Mouse (Mus musculus): ENCODE results near the gene Hspa1l. TPM values are rescaled to one million over a fixed set of nuclear protein-coding genes. Genes with fewer than 3 reads are reported as not detected.
A peak's percentile ranks its signal among the peaks of the same experiment; 100 is the strongest.
"Not testable (repeated sequence)": the region's sequence is repeated elsewhere in the genome, so short reads cannot be mapped to it uniquely, and the experiment has no call there.

Gene Hspa1l
- polyA plus RNA-seq, 1 experiment, result 0.25 TPM

DNA sequence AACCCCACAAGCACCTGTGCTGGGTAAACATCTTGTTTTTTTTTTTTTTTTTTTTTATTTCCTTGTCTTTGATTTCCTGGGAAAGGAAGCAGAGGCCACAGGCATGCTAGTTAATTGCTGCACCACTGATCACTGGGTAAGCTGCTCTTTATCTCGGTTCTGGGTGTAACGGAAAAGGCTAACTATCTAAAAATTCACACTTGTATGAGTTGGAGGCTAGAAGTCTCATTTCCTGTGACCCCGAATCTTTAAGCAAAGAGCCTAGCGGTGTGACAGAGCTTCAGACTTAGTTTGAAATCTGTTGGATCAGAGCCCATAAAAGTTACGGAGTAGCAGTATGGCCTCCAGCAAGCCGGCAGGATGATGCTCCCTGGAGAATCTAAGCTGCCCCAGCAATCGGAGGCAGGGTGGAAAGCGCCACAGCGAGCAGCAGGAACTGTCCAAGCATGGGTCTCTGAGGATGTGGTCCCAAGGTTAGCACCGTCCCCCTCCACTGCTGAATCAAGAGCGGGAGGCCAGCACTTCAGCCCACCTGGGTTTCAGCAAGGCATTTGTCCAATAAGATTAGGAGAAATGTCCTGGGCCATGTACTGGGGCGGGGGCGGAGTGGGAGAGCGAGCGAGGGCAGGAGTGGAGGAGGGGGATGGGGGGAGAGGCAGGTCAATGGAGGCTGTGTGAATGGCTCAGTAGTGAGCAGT lies 31.0 kb upstream of the Hspa1l start:
- Histone ChIP-seq H3K9ac (ENCODE audit: low read depth, poor library complexity, severe bottlenecking) (peak overlapping the region; percentile 10), H3K4me3 (ENCODE audit: low read depth, low read length) (peak overlapping the region; percentile 42), H3K27ac (ENCODE audit: insufficient read depth, low read length) (peak overlapping the region; percentile 0; the same call in 1 of the 2 replicates), H3K4me1 (ENCODE audit: control insufficient read depth, insufficient read depth, low read length) (no peaks in the 10 kb centered on the region), H3K27me3 (ENCODE audit: control insufficient read depth, insufficient read depth, low read length, poor library complexity, severe bottlenecking) (no peaks in the 10 kb centered on the region), H3K36me3 (ENCODE audit: control insufficient read depth, insufficient read depth, low read length, poor library complexity, severe bottlenecking) (no peaks in the 10 kb centered on the region), H3K9me3 (replicated peaks; ENCODE audit: control insufficient read depth, insufficient read depth, low read length, poor library complexity, severe bottlenecking) (no peaks in the 10 kb centered on the region)
- TF ChIP-seq EP300 (IDR thresholded peaks at IDR 0.05; ENCODE audit: insufficient read depth, low read depth, low read length), result no peak
- TF ChIP-seq POLR2A (IDR thresholded peaks at IDR 0.05; ENCODE audit: insufficient read depth, low read length), result no peak
- TF ChIP-seq CTCF (IDR thresholded peaks at IDR 0.05; ENCODE audit: low read depth, low read length), result no peak

DNA sequence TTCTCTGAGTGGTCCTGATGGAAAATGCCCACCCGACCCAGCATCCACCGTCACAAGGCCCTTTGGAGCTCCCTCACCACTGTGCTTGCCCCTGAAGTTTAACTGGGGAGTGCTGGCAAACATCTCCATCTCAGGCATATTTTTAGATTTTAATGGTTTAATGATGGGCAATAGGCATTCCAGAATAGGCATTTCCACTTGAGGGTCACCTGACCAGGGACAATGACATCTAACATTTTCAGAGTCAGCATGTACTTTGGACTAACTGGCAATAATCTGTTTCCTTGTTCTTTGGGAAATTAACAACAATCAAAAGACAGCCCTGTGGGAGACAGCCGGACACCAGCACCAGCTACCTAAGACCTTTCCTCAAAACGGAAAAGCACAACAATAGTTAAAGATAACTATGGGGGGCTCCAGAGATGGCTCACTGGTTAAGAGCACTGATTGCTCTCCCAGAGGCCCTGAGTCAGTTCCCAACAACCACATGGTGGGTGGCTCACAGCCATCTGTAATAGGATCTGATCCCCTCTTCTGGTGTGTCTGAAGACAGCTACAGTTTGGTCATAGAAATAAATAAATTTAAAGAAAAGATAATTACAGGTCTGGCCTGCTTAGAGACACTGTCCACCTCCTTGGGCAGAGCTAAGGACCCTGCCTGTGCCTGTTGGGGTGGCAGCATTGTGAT lies 29.2 kb upstream of the Hspa1l start:
- no peaks in the 10 kb centered on the region for H3K36me3 ChIP-seq (ENCODE audit: control insufficient read depth, insufficient read depth, low read length, poor library complexity, severe bottlenecking)
- no peak overlapping the region for H3K4me3 ChIP-seq (ENCODE audit: low read depth, low read length)
- H3K27ac ChIP-seq (ENCODE audit: insufficient read depth, low read length), result no peak overlapping the region
- H3K27me3 ChIP-seq (ENCODE audit: control insufficient read depth, insufficient read depth, low read length, poor library complexity, severe bottlenecking), result no peaks in the 10 kb centered on the region
- H3K9me3 ChIP-seq (replicated peaks; ENCODE audit: control insufficient read depth, insufficient read depth, low read length, poor library complexity, severe bottlenecking), result no peaks in the 10 kb centered on the region
- no peak overlapping the region for H3K9ac ChIP-seq (ENCODE audit: low read depth, poor library complexity, severe bottlenecking)
- no peaks in the 10 kb centered on the region for H3K4me1 ChIP-seq (ENCODE audit: control insufficient read depth, insufficient read depth, low read length)
- no peak for TF ChIP-seq POLR2A (IDR thresholded peaks at IDR 0.05; ENCODE audit: insufficient read depth, low read length)
- TF ChIP-seq EP300 (IDR thresholded peaks at IDR 0.05; ENCODE audit: insufficient read depth, low read depth, low read length), result no peak
- TF ChIP-seq CTCF (IDR thresholded peaks at IDR 0.05; ENCODE audit: low read depth, low read length), result no peak

DNA sequence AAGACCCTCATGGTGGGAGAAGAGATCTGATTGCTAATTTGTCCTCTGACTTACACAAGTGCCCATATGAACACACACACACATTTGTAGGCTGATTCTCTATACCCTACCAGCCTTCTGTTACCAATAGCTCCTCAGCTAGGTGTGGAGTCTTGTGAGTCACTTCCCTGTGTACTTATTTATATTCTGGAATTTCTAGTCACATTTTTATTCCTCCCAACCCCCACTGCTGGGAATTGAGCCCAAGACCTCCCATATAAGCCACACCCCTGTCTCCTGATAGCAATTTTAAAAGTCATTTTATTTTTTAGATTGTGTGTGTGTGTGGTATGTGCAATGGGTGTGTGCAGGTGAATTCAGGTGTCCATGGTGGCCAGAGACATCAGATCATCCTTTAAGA lies 28.1 kb upstream of the Hspa1l start:
- H3K27me3 ChIP-seq (ENCODE audit: control insufficient read depth, insufficient read depth, low read length, poor library complexity, severe bottlenecking), result no peaks in the 10 kb centered on the region
- H3K36me3 ChIP-seq (ENCODE audit: control insufficient read depth, insufficient read depth, low read length, poor library complexity, severe bottlenecking), result peaks cover under 1% of the 10 kb centered on the region; the same call in 1 of the 2 replicates
- H3K4me1 ChIP-seq (ENCODE audit: control insufficient read depth, insufficient read depth, low read length), result no peaks in the 10 kb centered on the region
- H3K4me3 ChIP-seq (ENCODE audit: low read depth, low read length), result no peak overlapping the region
- H3K9me3 ChIP-seq (replicated peaks; ENCODE audit: control insufficient read depth, insufficient read depth, low read length, poor library complexity, severe bottlenecking), result no peaks in the 10 kb centered on the region
- H3K9ac ChIP-seq (ENCODE audit: low read depth, poor library complexity, severe bottlenecking), result no peak overlapping the region
- TF ChIP-seq EP300 (IDR thresholded peaks at IDR 0.05; ENCODE audit: insufficient read depth, low read depth, low read length), result no peak
- no peak for TF ChIP-seq CTCF (IDR thresholded peaks at IDR 0.05; ENCODE audit: low read depth, low read length)
- no peak for TF ChIP-seq POLR2A (IDR thresholded peaks at IDR 0.05; ENCODE audit: insufficient read depth, low read length)
- H3K27ac ChIP-seq (ENCODE audit: insufficient read depth, low read length), result no peak overlapping the region

DNA sequence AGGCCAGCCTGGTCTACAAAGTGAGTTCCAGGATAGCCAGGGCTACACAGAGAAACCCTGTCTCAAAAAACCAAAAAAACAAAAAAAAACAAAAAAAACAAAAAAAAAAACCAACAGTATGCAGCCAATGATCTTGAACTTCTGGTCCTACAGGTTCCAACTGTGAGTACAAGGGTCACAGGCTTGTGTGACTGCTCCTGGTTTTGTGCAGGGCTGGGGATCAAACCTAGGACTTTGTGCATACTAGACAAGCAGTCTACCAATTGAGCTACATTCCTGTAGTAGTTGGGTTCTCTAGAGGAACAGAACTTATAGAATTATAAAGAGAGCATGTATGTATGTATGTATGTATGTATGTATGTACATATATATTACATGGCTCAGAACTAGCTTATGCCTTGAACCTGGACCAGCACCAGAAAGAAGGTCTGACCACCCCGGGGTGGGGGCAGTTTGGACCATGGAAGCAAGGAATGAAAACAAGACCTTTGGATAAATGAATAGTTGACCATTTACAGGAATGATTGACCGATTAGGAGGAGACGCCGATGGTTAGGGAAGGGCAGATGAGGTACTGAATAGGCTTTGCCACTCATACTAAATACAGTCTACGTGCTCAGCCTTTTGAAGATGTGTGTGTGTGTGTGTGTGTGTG lies 25.9 kb upstream of the Hspa1l start:
- H3K4me3 ChIP-seq (ENCODE audit: low read depth, low read length), result no peak overlapping the region
- H3K9me3 ChIP-seq (replicated peaks; ENCODE audit: control insufficient read depth, insufficient read depth, low read length, poor library complexity, severe bottlenecking), result no peaks in the 10 kb centered on the region
- no peak overlapping the region for H3K9ac ChIP-seq (ENCODE audit: low read depth, poor library complexity, severe bottlenecking)
- H3K4me1 ChIP-seq (ENCODE audit: control insufficient read depth, insufficient read depth, low read length), result no peaks in the 10 kb centered on the region
- no peak overlapping the region for H3K27ac ChIP-seq (ENCODE audit: insufficient read depth, low read length)
- peaks cover 22% of the 10 kb centered on the region for H3K36me3 ChIP-seq (ENCODE audit: control insufficient read depth, insufficient read depth, low read length, poor library complexity, severe bottlenecking)
- TF ChIP-seq POLR2A (IDR thresholded peaks at IDR 0.05; ENCODE audit: insufficient read depth, low read length) (no peak), CTCF (IDR thresholded peaks at IDR 0.05; ENCODE audit: low read depth, low read length) (no peak), EP300 (IDR thresholded peaks at IDR 0.05; ENCODE audit: insufficient read depth, low read depth, low read length) (no peak)
- no peaks in the 10 kb centered on the region for H3K27me3 ChIP-seq (ENCODE audit: control insufficient read depth, insufficient read depth, low read length, poor library complexity, severe bottlenecking)

DNA sequence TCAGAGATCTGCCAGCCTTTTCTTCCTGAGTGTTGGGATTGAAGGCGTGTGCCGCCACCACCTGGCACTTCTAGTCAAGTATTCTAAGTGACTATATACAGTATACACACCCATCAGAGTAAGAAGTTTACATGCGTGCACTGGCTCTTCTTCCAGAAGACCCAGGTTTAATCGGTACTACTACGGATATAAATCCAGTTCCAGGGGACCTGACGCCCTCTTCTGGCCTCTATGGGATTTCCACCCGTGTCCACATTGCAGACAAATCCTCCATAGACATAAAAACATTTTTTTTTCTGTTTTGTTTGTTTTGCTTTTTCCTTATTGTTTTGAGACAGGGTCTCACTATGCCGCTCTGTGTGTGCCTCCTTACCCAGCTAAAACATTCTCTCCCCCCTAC lies 24.9 kb upstream of the Hspa1l start:
- Histone ChIP-seq H3K9me3 (replicated peaks; ENCODE audit: control insufficient read depth, insufficient read depth, low read length, poor library complexity, severe bottlenecking) (no peaks in the 10 kb centered on the region), H3K27ac (ENCODE audit: insufficient read depth, low read length) (no peak overlapping the region), H3K9ac (ENCODE audit: low read depth, poor library complexity, severe bottlenecking) (no peak overlapping the region), H3K4me1 (ENCODE audit: control insufficient read depth, insufficient read depth, low read length) (no peaks in the 10 kb centered on the region), H3K27me3 (ENCODE audit: control insufficient read depth, insufficient read depth, low read length, poor library complexity, severe bottlenecking) (no peaks in the 10 kb centered on the region), H3K36me3 (ENCODE audit: control insufficient read depth, insufficient read depth, low read length, poor library complexity, severe bottlenecking) (peaks cover 26% of the 10 kb centered on the region), H3K4me3 (ENCODE audit: low read depth, low read length) (no peak overlapping the region)
- TF ChIP-seq EP300 (IDR thresholded peaks at IDR 0.05; ENCODE audit: insufficient read depth, low read depth, low read length), result no peak
- TF ChIP-seq CTCF (IDR thresholded peaks at IDR 0.05; ENCODE audit: low read depth, low read length), result peak; percentile 45
- no peak for TF ChIP-seq POLR2A (IDR thresholded peaks at IDR 0.05; ENCODE audit: insufficient read depth, low read length)

DNA sequence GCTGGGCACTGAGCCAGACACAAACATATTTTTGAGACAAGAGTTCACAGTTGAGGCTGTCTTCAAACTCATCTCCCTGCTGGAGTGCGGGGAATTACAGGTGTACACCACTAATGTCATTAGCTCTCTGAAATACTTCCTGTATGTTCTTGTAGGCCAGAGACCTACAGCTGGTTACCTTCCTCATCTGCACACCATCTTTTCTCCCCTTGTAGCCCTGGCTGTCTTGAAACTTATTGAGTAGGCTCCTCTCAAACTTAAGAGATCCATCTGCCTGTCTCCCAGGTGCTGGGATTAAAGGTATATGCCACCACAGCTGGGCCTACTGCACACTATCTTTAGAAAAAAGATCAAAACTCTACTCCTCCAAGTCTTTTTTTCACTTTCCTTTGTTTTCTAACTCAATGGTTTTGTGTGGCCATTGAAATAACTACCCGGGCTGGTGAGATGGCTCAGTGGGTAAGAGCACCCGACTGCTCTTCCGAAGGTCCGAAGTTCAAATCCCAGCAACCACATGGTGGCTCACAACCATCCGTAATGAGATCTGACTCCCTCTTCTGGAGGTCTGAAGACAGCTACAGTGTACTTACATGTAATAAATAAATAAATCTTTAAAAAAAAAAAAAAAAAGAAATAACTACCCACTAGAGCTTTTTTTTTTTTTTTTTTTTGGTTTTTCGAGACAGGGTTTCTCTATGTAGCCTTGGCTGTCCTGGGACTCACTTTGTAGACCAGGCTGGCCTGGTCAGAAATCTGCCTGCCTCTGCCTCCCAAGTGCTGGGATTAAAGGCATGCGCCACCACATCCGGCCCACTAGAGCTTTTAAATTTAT lies 23.6 kb upstream of the Hspa1l start:
- Histone ChIP-seq H3K36me3 (ENCODE audit: control insufficient read depth, insufficient read depth, low read length, poor library complexity, severe bottlenecking) (peaks cover 26% of the 10 kb centered on the region), H3K27ac (ENCODE audit: insufficient read depth, low read length) (peak overlapping the region; percentile 97), H3K9ac (ENCODE audit: low read depth, poor library complexity, severe bottlenecking) (0 out of 2 replicates have a peak overlapping the region, but pooled peaks have one; percentile 99)
- H3K27me3 ChIP-seq (ENCODE audit: control insufficient read depth, insufficient read depth, low read length, poor library complexity, severe bottlenecking); H3K9me3 ChIP-seq (replicated peaks; ENCODE audit: control insufficient read depth, insufficient read depth, low read length, poor library complexity, severe bottlenecking); H3K4me3 ChIP-seq (ENCODE audit: low read depth, low read length); H3K4me1 ChIP-seq (ENCODE audit: control insufficient read depth, insufficient read depth, low read length): not testable (repeated sequence)

Measured in ES-Bruce4 (cell line).